Mouse (Mus musculus): ENCODE results near the gene Rilpl1.

DNA sequence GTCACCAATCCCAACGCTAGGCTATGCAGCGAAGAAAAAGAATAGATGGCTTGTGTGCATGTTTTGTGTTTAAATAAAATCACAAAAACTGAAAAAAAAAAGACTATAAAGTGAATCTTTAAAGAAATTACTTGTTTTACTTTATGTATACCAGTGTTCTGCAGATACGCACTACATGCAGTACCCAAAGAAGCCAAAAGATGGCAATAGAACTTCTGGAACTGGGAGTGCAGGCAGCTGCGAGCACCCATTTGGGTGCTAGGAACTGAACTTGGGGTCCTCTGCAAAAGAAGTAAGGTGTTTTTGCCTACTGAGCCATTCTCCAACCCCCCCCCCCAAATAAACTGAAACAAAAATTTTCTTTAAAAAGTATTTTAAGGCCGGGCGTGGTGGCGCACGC, 8.2 kb downstream of the Rilpl1 start:
- TF ChIP-seq CTCF (IDR thresholded peaks at IDR 0.05; ENCODE audit: control insufficient read depth, insufficient read depth, insufficient read length) (no peak), CEBPB (IDR thresholded peaks at IDR 0.05; ENCODE audit: low read depth) (no peak), MYOG (IDR thresholded peaks at IDR 0.05; ENCODE audit: control insufficient read depth, extremely low read depth, insufficient read length) (no peak), USF1 (IDR thresholded peaks at IDR 0.05; ENCODE audit: low read depth) (no peak), MYOD1 (IDR thresholded peaks at IDR 0.05; ENCODE audit: control insufficient read depth, insufficient read length, low read depth) (no peak)

Data from C2C12 (cell line).